Mouse (Mus musculus): ENCODE results near the gene Furin.

- TF ChIP-seq CTCF (IDR thresholded peaks at IDR 0.05; ENCODE audit: borderline replicate concordance, control insufficient read depth, extremely low read depth, insufficient read depth, low read length, poor library complexity) (no peak), POLR2A (IDR thresholded peaks at IDR 0.05; ENCODE audit: control insufficient read depth, extremely low read depth, insufficient read depth, low read length, poor library complexity) (no peak)
These were observed 44.8 kb downstream of the Furin start for GRCm38 (mm10) chr7:80360435-80360834.
